Mouse (Mus musculus): Measurements from ENCODE around the gene Utp20.

Gene Utp20

DNA sequence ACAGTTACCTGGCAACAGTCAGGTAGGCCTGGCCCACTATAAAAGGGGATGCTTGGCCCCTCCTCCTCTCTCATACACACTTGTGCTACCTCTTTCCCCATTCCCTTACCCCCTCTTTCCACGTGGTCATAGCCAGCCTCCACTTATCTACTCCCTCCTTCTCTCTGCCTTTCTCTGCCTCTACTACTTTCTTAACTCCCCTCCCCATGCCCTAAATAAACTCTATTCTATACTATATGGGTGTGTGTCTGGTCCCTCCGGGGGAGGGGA is 108.9 kb downstream of the Utp20 start:
- DNase-seq (ENCODE audit: extremely low read depth, low read depth): no peak

DNA sequence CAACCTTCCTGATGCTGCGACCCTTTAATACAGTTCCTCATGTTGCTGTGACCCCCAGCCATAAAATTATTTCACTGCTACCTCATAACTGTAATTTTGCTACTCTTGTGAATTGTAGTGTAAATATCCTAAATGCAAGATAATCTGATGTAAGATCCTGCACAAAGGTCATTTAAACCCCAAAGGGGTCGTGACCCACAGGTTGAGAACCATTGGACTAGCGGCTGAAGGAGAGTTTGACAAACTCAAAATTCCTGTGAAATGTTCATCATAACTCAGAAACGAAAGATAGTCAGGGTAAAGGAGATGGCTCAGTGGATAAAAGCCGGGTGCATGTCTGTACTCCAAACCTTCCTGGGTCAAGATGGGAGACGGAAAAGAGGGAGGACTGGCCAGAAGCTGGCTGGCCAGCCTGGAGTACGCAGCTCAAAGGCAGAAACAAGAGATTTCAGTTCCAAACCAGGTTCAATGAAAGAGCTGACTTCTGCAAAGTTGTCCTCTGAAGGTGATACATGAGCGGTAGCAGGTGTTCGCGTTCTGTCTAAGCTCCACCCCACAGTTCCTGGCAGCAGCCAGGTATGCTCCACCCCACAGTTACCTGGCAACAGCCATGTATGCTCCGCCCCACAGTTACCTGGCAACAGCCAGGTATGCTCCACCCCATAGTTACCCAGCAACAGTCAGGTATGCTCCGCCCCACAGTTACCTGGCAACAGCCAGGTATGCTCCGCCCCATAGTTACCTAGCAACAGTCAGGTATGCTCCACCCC is 109.4 kb downstream of the Utp20 start:
- DNase-seq (ENCODE audit: extremely low read depth, low read depth): no peak

DNA sequence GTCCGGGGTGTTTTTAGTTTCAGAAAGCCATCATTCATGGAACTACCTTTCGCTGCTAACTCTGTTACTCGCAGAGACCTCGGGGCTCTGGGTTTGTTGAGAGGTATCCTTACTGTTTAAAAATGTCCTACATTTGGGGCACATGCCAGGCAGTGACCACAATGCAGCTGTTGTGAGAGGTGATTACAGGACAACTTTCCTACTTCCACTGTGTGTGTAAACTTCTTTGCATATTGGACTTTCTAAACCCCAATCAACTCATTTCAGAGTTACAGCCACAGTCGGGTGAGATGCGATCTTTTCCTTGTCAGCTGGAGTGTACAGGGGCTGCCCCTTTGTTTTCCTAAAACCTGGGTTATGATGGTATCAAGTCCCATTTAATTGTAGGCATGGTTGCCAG is 111.0 kb downstream of the Utp20 start:
- DNase-seq (ENCODE audit: extremely low read depth, low read depth): no peak

DNA sequence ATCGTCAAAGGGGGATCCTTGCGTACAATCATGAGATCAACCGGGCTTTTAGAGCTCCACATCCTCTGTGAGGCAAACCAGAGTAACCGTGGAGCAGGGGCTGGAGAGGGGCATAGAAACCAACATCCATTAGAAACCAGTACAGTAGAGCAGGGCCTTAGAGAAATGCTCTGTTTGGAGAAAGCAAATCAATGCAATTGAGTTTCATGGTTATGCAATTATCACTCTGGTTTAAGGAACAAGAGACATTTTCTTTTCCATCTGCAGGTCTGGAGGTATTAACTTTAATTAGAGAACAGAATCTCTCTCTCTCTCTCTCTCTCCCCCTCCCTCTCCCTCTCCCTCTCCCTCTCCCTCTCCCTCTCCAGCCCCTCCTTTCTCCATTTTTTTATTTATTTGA is 111.9 kb downstream of the Utp20 start:
- DNase-seq (ENCODE audit: extremely low read depth, low read depth): no peak

DNA sequence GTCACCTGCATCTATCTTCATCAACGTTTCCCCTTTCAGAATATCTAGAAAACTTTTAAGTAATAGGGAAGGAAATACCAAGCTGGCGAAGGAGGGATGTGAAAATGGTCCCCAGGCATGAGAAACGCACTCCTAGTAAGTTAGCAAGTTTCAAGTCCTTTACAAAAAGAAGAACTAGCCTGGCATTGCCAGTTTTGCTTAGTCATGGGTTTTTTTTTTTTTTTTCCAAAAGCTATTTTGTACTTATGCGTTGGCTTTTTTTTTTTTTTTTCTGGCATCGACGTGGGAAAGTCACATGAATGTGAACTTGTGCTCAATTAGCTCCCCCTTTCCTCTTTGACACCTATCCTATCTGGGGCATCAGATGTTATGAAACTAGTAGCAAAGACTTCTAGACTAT is 114.2 kb downstream of the Utp20 start:
- DNase-seq (ENCODE audit: extremely low read depth, low read depth): peak; percentile 39

DNA sequence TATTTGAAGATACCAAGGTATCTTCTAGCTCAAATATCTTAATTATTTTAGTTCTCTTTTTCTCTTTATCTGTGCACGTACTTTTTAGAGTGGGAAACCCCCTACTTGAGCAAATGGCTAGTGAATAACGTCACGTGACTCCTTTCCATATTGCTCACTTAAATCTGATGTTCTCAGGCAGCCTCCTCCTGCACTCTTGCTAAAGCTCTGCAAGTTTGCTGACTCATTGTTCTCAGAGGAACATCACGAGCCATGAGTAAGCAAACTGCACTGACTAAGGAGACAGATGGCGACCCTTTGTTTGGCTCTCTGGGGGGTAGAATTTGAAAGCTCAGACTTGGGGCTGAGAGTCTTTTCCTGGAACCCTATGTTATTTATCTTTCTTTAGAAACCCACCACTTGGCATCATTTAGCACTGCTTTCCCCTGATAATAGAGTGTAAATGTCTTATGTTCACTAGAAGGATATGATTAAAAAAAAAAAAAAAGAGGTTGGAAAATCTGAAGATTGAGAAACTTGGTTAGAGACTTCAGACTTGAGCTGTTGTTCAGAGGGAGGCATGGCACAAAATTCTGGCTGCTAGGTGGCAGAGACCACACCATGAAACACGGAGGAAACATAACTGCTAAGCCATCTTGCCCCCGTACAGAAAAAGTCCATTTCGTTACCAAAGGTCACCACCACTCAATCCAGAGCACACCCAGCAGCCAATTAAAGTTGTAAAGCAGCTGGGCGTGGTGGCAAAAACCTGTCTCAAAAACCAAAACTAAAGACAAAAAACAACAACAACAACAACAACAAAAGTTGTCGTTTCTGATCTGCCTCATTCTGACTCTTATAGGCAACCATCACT is 117.7 kb downstream of the Utp20 start:
- DNase-seq (ENCODE audit: extremely low read depth, low read depth): peak; percentile 57

DNA sequence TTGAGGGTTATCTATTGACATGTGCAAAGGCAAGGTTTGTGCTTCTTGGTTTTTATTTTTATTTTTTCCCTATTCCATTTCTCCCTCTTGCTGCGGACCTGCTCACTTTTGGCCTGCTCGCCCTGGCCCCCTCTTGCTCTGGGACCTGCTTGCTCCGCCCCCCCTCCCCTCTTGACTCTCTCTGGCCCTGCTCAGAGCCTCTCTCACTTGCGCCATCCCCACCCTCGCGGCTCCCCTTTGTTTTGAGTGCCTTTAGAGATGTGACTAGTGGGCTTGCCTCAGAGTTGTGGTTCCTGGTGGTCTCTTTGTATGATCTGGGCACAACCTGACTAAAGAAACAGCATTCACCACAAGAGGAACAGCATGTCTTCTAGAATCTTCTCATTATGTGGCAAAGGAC is 125.7 kb downstream of the Utp20 start:
- no peak for DNase-seq (ENCODE audit: extremely low read depth, low read depth)

Measured in MEL-GATA-1-ER (cell line).